Mouse (Mus musculus) thymus, adult 2 months (tissue): ENCODE measurements around the gene Tenm2. TPM values are rescaled to one million over a fixed set of nuclear protein-coding genes. Genes with fewer than 3 reads are reported as not detected.

ENCODE experiments used
- DNase-seq: peaks from one replicate; pipeline ENCODE4 v3.0.0; 2021
- H3K27ac ChIP-seq: fragments of 200-500 bp; 2 replicates; pipeline ENCODE4 v1.5.1; 2012; ENCODE audit warnings: low read length, control low read depth; ENCODE audit not compliant: control insufficient read depth, insufficient read depth
- H3K27me3 ChIP-seq: fragments of 200-500 bp; 2 replicates; pipeline ENCODE4 v1.6.1; 2012; ENCODE audit warnings: mild to moderate bottlenecking, low read length, moderate library complexity, mixed read lengths; ENCODE audit not compliant: control insufficient read depth, insufficient read depth
- H3K36me3 ChIP-seq: fragments of 200-500 bp; 2 replicates; pipeline ENCODE4 v1.6.1; 2012; ENCODE audit warnings: mild to moderate bottlenecking, low read length, moderate library complexity; ENCODE audit not compliant: control insufficient read depth, insufficient read depth
- H3K4me1 ChIP-seq: fragments of 200-500 bp; replicated peaks from 2 replicates; pipeline ENCODE4 v1.6.1; 2012; ENCODE audit warnings: low read length; ENCODE audit not compliant: control insufficient read depth, insufficient read depth
- H3K4me3 ChIP-seq: fragments of 200-500 bp; 2 replicates; pipeline ENCODE4 v1.5.1; 2012; ENCODE audit warnings: mild to moderate bottlenecking, low read length, control low read depth, moderate library complexity; ENCODE audit not compliant: control insufficient read depth, insufficient read depth
- CTCF ChIP-seq: fragments of 200-500 bp; IDR thresholded peaks from 2 replicates; pipeline ENCODE4 v1.5.1; 2012; ENCODE audit warnings: mild to moderate bottlenecking, control low read depth, low read length, moderate library complexity, borderline replicate concordance; ENCODE audit not compliant: control insufficient read depth, poor library complexity, insufficient read depth; ENCODE audit errors: extremely low read depth
- POLR2A ChIP-seq: fragments of 200-500 bp; IDR thresholded peaks from 2 replicates; pipeline ENCODE4 v1.6.1; 2012; ENCODE audit warnings: mild to moderate bottlenecking, low read length, control low read depth, moderate library complexity; ENCODE audit not compliant: control insufficient read depth, poor library complexity, insufficient read depth; ENCODE audit errors: extremely low read depth
- WGBS: fragments of 180-500 bp; shearing (Covaris S2); methylation state at CpG from one replicate; pipeline ENCODE4 v1.1.7; 2018; 5-methylcytosine and 5-hydroxymethylcytosine counted together
- polyA plus RNA-seq: library from polyadenylated mRNA; depleted of rRNA; stranded (reverse); fragments of >200 nt; gene quantifications from 2 replicates; pipeline ENCODE4 v1.2.3, GENCODE M21; 2012

Tenm2 gene
- polyA plus RNA-seq, 1 experiment, result 0.70 TPM

- no peak for TF ChIP-seq POLR2A
- TF ChIP-seq CTCF, result no peak
- Histone ChIP-seq H3K27me3 (no peaks in the 10 kb centered on the region), H3K27ac (no peak overlapping the region), H3K4me1 (no peaks in the 10 kb centered on the region), H3K36me3 (no peaks in the 10 kb centered on the region), H3K4me3 (no peak overlapping the region)
- no peak for DNase-seq
- WGBS, result 56% methylated on average over 5 of the region's 5 CpGs
Measured at GRCm38 (mm10) chr11:36049547-36049946, 1186.2 kb downstream of the Tenm2 start.

GRCm38 (mm10) chr11:36045681-36046276 is 1190.0 kb downstream of the Tenm2 start:
- Histone ChIP-seq H3K36me3 (no peaks in the 10 kb centered on the region), H3K27ac (no peak overlapping the region), H3K4me1 (no peaks in the 10 kb centered on the region), H3K27me3 (no peaks in the 10 kb centered on the region), H3K4me3 (no peak overlapping the region)
- 11% methylated on average over 13 of the region's 13 CpGs for WGBS
- TF ChIP-seq CTCF, result no peak
- TF ChIP-seq POLR2A, result no peak
- peak; percentile 25 for DNase-seq

GRCm38 (mm10) chr11:36041411-36041810 is 1194.4 kb downstream of the Tenm2 start:
- WGBS, result 80% methylated on average over 13 of the region's 13 CpGs
- H3K36me3 ChIP-seq, result no peaks in the 10 kb centered on the region
- DNase-seq, result no peak
- H3K27ac ChIP-seq, result no peak overlapping the region
- TF ChIP-seq CTCF (no peak), POLR2A (no peak)
- H3K27me3 ChIP-seq, result no peaks in the 10 kb centered on the region
- H3K4me1 ChIP-seq, result no peaks in the 10 kb centered on the region
- H3K4me3 ChIP-seq, result no peak overlapping the region

DNA sequence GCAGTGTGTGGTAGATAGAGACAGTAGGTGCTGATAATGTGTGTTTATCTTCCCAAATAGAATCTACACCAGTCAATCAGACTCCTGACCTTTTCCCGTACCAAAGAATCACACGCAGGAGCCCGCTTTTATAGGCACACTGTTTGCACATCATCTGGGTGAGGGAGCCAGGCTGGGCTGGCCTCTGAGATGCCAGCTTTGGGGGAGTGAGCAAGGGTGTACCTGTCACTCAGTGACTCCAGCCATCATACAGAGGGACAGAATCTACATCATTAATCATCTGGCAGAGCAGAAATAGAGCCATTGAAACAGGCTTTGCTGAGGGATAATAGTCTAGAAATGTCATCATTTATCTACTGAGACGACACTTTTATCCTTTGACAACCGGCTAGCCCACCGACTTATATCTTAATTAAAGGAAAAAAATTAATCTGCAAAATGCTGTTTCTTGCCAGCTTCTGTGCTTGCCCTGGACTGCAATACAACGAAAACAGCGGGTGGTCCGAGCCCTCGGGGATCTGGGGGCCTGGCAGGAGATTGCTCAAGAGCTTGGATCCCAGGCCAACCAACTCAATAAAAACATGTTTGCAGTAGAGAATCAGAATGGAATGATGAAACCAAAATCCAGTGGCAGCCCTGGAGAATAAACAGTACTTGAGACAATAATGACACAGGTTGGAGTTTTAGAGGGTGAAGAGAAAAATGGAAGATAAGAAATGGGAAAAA is 1195.1 kb downstream of the Tenm2 start:
- no peaks in the 10 kb centered on the region for H3K27me3 ChIP-seq
- no peak overlapping the region for H3K4me3 ChIP-seq
- no peaks in the 10 kb centered on the region for H3K36me3 ChIP-seq
- DNase-seq, result no peak
- no peak overlapping the region for H3K27ac ChIP-seq
- WGBS, result 90% methylated on average over 10 of the region's 10 CpGs
- TF ChIP-seq POLR2A (no peak), CTCF (no peak)
- no peaks in the 10 kb centered on the region for H3K4me1 ChIP-seq

DNA sequence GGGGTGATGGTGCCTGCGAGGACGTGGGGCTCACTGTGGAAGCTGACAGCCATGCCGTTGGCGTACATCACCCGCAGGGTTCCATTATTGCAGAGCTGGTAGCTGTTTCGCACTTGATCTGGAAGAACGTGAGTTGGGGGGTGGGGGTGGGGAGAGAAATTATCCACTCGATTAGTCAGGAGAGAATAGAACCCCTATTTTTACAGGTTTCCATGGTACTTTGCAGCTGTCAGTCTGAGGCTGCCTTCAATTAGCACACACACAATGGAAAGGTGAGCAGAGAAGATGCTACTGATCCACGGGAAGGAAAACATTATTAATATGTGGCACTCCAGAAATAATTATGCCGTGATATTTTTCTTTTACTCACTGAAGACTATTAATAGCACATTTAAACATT is 1195.9 kb downstream of the Tenm2 start:
- TF ChIP-seq POLR2A, result no peak
- no peak for TF ChIP-seq CTCF
- H3K4me3 ChIP-seq, result no peak overlapping the region
- no peaks in the 10 kb centered on the region for H3K36me3 ChIP-seq
- 94% methylated on average over 10 of the region's 10 CpGs for WGBS
- no peaks in the 10 kb centered on the region for H3K4me1 ChIP-seq
- DNase-seq, result no peak
- H3K27ac ChIP-seq, result no peak overlapping the region
- no peaks in the 10 kb centered on the region for H3K27me3 ChIP-seq

- Histone ChIP-seq H3K36me3 (no peaks in the 10 kb centered on the region), H3K27ac (no peak overlapping the region), H3K27me3 (no peaks in the 10 kb centered on the region), H3K4me1 (no peaks in the 10 kb centered on the region), H3K4me3 (no peak overlapping the region)
- WGBS, result 79% methylated on average over 3 of the region's 3 CpGs
- DNase-seq, result no peak
- no peak for TF ChIP-seq POLR2A
- no peak for TF ChIP-seq CTCF
Measured at GRCm38 (mm10) chr11:36038386-36038785, 1197.4 kb downstream of the Tenm2 start.

DNA sequence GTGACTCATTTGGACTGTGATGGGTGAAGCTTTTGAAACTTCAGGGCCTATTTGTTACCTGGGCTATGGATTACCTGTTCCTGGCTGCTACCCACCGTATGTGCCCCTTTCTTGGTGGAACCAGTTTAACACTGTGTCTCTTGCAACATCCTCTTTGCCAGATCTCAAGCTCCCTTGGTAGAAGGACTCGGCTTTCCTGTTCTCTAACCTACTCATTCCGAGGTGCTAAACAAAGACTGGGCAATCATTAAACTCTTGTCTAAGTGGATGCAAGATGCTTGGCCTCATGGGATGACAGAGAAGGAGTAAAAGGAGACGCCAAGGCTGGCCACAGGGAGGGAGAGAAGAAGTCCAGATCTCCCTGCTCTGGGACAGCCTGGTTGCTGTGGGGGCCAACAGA is 1198.5 kb downstream of the Tenm2 start:
- H3K27me3 ChIP-seq, result no peaks in the 10 kb centered on the region
- 82% methylated on average over 4 of the region's 4 CpGs for whole genome bisulfite sequencing
- H3K27ac ChIP-seq, result no peak overlapping the region
- DNase-seq, result no peak
- H3K4me3 ChIP-seq, result no peak overlapping the region
- TF ChIP-seq CTCF (no peak), POLR2A (no peak)
- H3K4me1 ChIP-seq, result no peaks in the 10 kb centered on the region
- H3K36me3 ChIP-seq, result no peaks in the 10 kb centered on the region
